Mouse (Mus musculus) hindbrain, postnatal 0 days (tissue): ENCODE measurements around the gene Gng3. TPM values are rescaled to one million over a fixed set of nuclear protein-coding genes. Genes with fewer than 3 reads are reported as not detected.

ENCODE experiments used
- ATAC-seq: fragments of 200-750 bp; cut with Nextera tagmentation; 2 replicates; pipeline ENCODE4 v1.8.0; 2017; ENCODE audit warnings: mild to moderate bottlenecking, moderate TSS enrichment, moderate library complexity
- DNase-seq: peaks from one replicate; pipeline ENCODE4 v3.0.0-alpha.2; 2015; ENCODE audit warnings: low spot score
- H3K27ac ChIP-seq: fragments of 300-500 bp; sonication (generic); 2 replicates; pipeline ENCODE4 v1.5.1; 2014; ENCODE audit warnings: mild to moderate bottlenecking
- H3K27me3 ChIP-seq: fragments of 300-500 bp; sonication (generic); 2 replicates; pipeline ENCODE4 v1.6.1; 2014; ENCODE audit warnings: low read length, mixed read lengths; ENCODE audit not compliant: insufficient read depth
- H3K36me3 ChIP-seq: fragments of 300-500 bp; sonication (generic); 2 replicates; pipeline ENCODE4 v1.6.1; 2014; ENCODE audit warnings: low read length, mixed read lengths; ENCODE audit not compliant: insufficient read depth
- H3K4me1 ChIP-seq: fragments of 300-500 bp; sonication (generic); 2 replicates; pipeline ENCODE4 v1.6.1; 2014; ENCODE audit warnings: antibody characterized with exemption, low read length, mixed read lengths; ENCODE audit not compliant: insufficient read depth
- H3K4me2 ChIP-seq: fragments of 300-500 bp; sonication (generic); 2 replicates; pipeline ENCODE4 v1.6.1; 2014; ENCODE audit warnings: low read depth, mild to moderate bottlenecking, low read length, moderate library complexity, mixed read lengths
- H3K4me3 ChIP-seq: fragments of 300-500 bp; sonication (generic); 2 replicates; pipeline ENCODE4 v1.5.1; 2014; ENCODE audit warnings: low read length
- H3K9ac ChIP-seq: fragments of 300-500 bp; sonication (generic); replicated peaks from 2 replicates; pipeline ENCODE4 v1.6.1; 2014; ENCODE audit warnings: mild to moderate bottlenecking, low read length, moderate library complexity, mixed read lengths
- H3K9me3 ChIP-seq: fragments of 300-500 bp; sonication (generic); 2 replicates; pipeline ENCODE4 v1.6.1; 2016; ENCODE audit warnings: low read length, mixed read lengths
- CTCF ChIP-seq: IDR thresholded peaks from 2 replicates; pipeline ENCODE4 v1.5.1; 2016; ENCODE audit warnings: antibody characterized with exemption, control low read depth, low read depth
- WGBS: fragments of 180-500 bp; shearing (Covaris S2); extraction: QIAGEN DNeasy Blood & Tissue Kit; methylation state at CpG from one replicate; pipeline ENCODE4 v1.1.7; 2014; 5-methylcytosine and 5-hydroxymethylcytosine counted together
- polyA plus RNA-seq: library from polyadenylated mRNA; unstranded; fragments of >200 nt; fragmentation: Nextera tagmentation; extraction: Ambion mirVana; gene quantifications from 2 replicates; pipeline ENCODE4 v1.2.1, GENCODE M21; 2015
- total RNA-seq: library from RNA; depleted of rRNA; stranded (reverse); fragments of >200 nt; gene quantifications from 2 replicates; pipeline ENCODE4 v1.2.3, GENCODE M21; 2014

Gene Gng3
- total and polyA plus RNA-seq, 2 experiments from 2014 or later, result 93.2 to 626 TPM

DNA sequence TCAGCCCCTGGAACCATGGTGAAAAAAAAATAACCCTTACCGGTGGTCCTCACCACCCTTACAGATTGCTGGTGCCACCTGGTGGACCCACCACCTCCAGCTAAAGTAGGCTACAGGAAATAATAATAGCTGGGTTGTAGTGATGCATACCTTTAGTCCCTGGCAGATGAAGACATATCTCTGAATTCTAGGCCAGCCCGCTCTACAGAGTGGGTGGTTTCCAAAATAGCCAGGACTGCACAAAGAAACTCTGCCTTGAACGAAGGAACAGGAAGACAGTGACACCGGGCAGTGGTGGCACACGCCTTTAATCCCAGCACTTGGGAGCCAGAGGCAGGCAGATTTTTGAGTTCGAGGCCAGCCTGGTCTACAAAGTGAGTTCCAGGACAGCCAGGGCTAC is 25.3 kb upstream of the Gng3 start:
- Histone ChIP-seq H3K36me3 (no peaks in the 10 kb centered on the region), H3K4me3 (no peak overlapping the region), H3K9me3 (no peaks in the 10 kb centered on the region), H3K9ac (no peak overlapping the region), H3K4me1 (no peaks in the 10 kb centered on the region), H3K27me3 (no peaks in the 10 kb centered on the region), H3K27ac (no peak overlapping the region), H3K4me2 (no peak overlapping the region)
- no peak for DNase-seq
- 86% methylated on average over 6 of the region's 6 CpGs for WGBS
- TF ChIP-seq CTCF, result no peak; the same call in 1 of the 2 replicates
- no peak for ATAC-seq

DNA sequence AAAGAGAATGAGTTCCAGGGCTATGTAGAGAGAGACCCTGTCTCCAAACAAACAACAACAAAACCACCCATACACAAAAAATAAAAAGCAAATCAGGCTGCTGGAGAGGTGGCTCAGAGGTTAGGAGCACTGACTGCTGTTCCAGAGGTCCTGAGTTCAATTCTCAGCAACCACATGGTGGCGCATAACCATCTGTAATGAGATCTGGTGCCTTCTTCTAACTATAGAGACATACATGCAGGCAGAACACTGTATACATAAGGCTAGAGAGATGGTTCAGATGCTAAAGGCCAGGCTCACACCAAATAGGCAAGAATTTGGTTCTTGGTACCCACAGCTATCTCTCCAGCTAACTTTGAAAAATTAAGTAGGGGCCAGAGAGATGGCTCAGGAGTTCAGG is 20.0 kb upstream of the Gng3 start:
- DNase-seq, result peak; percentile 27
- Histone ChIP-seq H3K9ac (no peak overlapping the region), H3K36me3 (no peaks in the 10 kb centered on the region), H3K27me3 (no peaks in the 10 kb centered on the region), H3K27ac (no peak overlapping the region), H3K9me3 (no peaks in the 10 kb centered on the region), H3K4me1 (no peaks in the 10 kb centered on the region), H3K4me3 (no peak overlapping the region), H3K4me2 (no peak overlapping the region)
- 17% methylated on average over 1 of the region's 1 CpGs for WGBS
- TF ChIP-seq CTCF, result peak; percentile 52
- ATAC-seq, result no peak

DNA sequence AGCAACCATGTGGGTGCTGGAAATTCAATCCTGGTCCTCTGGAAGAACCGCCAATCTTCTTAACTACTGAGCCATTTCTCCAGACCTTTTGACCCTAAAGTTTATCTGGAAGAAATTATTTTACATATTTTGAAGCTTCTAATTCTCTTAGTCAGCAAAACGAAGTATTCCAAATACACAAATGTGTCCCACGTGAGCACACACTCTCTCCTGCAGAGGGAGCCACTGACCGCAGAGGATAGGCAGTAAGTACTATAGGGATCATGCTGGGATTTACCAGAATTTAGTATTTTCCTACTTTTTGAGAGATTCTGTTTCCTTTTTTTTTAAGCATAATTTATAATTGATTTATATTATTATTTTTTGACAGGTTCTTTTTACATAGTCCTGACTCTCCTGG is 18.7 kb upstream of the Gng3 start:
- Histone ChIP-seq H3K27ac (no peak overlapping the region), H3K9ac (no peak overlapping the region), H3K27me3 (no peaks in the 10 kb centered on the region), H3K4me1 (no peaks in the 10 kb centered on the region), H3K4me2 (no peak overlapping the region), H3K9me3 (no peaks in the 10 kb centered on the region), H3K36me3 (no peaks in the 10 kb centered on the region), H3K4me3 (no peak overlapping the region)
- WGBS, result 41% methylated on average over 4 of the region's 4 CpGs
- DNase-seq (peak; percentile 65), ATAC-seq (no peak)
- peak; percentile 64 for TF ChIP-seq CTCF

DNA sequence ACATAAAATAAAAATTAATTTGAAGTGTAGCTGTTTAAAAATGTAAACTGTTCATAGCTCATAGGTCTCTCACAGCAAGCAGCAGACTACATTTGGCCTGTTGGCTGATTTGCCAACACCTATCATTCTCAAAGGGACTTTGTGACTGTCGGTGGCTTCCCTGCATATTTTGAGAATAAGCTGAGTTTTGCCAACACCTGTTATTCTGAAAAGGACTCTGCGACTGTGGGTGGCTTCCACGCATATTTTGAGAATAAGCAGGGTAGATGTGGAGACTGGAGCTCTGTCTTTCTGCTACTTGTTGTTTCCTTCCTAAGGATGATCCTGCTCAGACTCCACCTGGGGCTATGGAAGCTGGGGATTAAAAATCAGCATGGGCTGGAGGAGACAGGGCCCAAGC is 14.1 kb upstream of the Gng3 start:
- H3K9ac ChIP-seq, result no peak overlapping the region
- no peak overlapping the region for H3K4me2 ChIP-seq
- no peak for DNase-seq
- H3K9me3 ChIP-seq, result no peaks in the 10 kb centered on the region
- H3K27me3 ChIP-seq, result no peaks in the 10 kb centered on the region
- H3K36me3 ChIP-seq, result peaks cover 9% of the 10 kb centered on the region; the same call in 1 of the 2 replicates
- no peak overlapping the region for H3K27ac ChIP-seq
- no peak for TF ChIP-seq CTCF
- no peaks in the 10 kb centered on the region for H3K4me1 ChIP-seq
- no peak for ATAC-seq
- H3K4me3 ChIP-seq, result no peak overlapping the region
- 77% methylated on average over 3 of the region's 3 CpGs for WGBS

DNA sequence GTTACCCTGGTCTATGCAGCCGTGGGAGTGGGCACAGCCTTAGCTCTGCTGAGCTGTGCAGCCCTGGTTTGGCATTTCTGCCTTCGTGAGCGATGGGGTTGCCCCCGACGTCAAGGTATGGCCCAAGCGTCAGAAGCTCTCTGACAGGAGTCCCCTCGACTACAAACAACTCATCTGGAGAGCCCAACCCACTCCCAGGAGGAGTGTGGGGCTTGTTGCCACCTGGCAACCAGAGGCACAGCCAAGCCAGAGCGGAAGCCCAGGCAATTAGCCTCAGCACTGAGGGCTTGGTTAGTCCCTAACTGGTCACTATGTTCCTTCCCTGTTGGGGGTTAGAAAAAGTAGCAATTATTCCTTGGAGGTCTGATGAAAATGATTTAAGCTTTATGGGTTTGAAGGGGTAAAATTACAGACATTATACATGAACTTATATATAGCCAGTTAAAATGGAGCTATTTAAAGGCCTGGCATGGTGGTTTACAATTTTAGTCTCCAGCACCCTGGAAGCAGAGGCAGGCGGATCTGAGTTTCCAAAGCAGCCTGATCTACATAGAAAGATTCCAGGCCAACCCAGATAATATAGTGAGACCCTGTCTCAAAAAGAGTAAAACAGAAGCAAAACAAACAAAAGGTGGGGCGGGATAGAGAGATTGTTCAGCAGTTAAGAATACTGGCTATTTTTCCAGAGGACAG is 13.4 kb upstream of the Gng3 start:
- DNase-seq (no peak), ATAC-seq (no peak)
- Histone ChIP-seq H3K9ac (no peak overlapping the region), H3K4me3 (no peak overlapping the region), H3K4me2 (no peak overlapping the region), H3K4me1 (no peaks in the 10 kb centered on the region), H3K36me3 (peaks cover 13% of the 10 kb centered on the region; the same call in 1 of the 2 replicates), H3K27me3 (no peaks in the 10 kb centered on the region), H3K27ac (no peak overlapping the region), H3K9me3 (no peaks in the 10 kb centered on the region)
- no peak for TF ChIP-seq CTCF
- 66% methylated on average over 10 of the region's 10 CpGs for WGBS

DNA sequence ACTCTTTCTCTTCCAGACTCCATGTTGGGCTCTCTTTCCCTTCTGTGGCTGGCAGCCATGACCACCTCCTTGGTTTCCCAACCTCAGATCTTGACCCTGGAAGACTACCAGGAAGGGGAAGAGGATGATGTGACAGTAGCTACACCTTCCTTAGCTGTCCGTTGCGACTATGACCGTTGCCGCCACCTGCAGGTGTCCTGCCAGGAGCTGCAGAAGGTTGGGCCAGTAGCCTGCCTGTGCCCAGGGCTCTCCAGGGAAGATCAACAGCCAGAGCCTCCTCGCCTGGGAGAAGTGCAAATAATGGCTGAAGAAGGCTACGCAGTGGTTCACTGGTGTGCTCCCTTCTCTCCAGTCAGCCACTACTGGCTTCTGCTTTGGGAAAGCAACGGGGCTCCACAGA is 12.6 kb upstream of the Gng3 start:
- Histone ChIP-seq H3K4me1 (no peaks in the 10 kb centered on the region), H3K9ac (no peak overlapping the region), H3K27me3 (no peaks in the 10 kb centered on the region), H3K36me3 (peaks cover 20% of the 10 kb centered on the region), H3K9me3 (no peaks in the 10 kb centered on the region), H3K4me3 (no peak overlapping the region), H3K4me2 (no peak overlapping the region), H3K27ac (no peak overlapping the region)
- ATAC-seq (no peak), DNase-seq (no peak)
- no peak for TF ChIP-seq CTCF
- WGBS, result 51% methylated on average over 7 of the region's 7 CpGs

DNA sequence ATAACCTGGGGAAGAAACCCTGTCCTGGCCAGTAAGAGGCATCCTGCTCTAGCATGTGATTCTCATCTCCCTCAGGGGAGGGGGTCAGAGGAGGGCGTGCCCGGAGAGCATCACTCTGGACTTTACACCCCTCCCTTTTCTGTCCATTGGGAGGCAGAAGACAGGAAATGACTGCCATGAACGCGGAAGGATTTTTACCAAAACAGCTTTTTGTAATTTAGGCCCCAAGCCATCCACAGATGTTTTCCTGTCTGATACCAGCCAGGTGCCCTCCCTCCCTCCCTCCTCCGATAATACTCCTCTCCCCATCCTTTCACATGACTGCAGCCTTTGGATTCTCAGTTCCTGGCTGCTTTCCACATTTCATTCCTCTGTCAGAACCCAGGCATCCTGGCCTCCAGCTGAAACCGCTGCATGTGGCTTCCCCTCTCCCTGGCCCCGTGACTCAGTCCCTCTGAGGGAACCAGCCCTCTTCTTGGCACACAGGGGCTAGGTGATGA is 11.5 kb upstream of the Gng3 start, which contains the start of gene Lrrn4cl:
Gene Lrrn4cl, plus strand, starts transcription at position 367 of the 500 bp plus-strand sequence.
- 20% methylated on average over 7 of the region's 7 CpGs for WGBS
- Histone ChIP-seq H3K4me2 (no peak within 1 kb of the TSS), H3K9ac (no peak within 1 kb of the TSS; the same call in 1 of the 2 replicates), H3K36me3 (peaks cover 32% of the 10 kb centered on the region), H3K9me3 (no peaks in the 10 kb centered on the region), H3K4me1 (no peaks in the 10 kb centered on the region), H3K27ac (no peak within 1 kb of the TSS), H3K4me3 (no peak within 1 kb of the TSS), H3K27me3 (no peaks in the 10 kb centered on the region)
- ATAC-seq (peak; percentile 80), DNase-seq (peak; percentile 56)
- peak; percentile 14; the same call in 1 of the 2 replicates for TF ChIP-seq CTCF
